Mouse (Mus musculus) left cerebral cortex, postnatal 14 days (tissue): ENCODE measurements around the gene Zfp637. TPM values are rescaled to one million over a fixed set of nuclear protein-coding genes. Genes with fewer than 3 reads are reported as not detected.
"Not testable (repeated sequence)": the region's sequence is repeated elsewhere in the genome, so short reads cannot be mapped to it uniquely, and the experiment has no call there.

ENCODE experiments used
- DNase-seq, 2 experiments: peaks; one replicate each; pipeline ENCODE4 v3.0.0; 2021 to 2022; ENCODE audit warnings: low spot score in 2 of 2, mixed read lengths in 1 of 2
- intact Hi-C: fragments of 180-260 bp; cut with DNase I; formaldehyde crosslinking; loops from one replicate; pipeline ENCODE4 v1.15.1; 2025
- long read RNA-seq, 2 experiments: library from polyadenylated mRNA; stranded (forward); transcript quantifications; one replicate each; pipeline ENCODE4 v2.0.0; 2021
- total RNA-seq, 2 experiments: library from RNA; stranded (reverse); gene quantifications; 2 replicates each; pipeline ENCODE4 v1.2.3; 2021

Gene Zfp637
- total RNA-seq: 10 to 100 TPM; 58.4 to 58.9 TPM
- long read RNA-seq, experiment 1, transcript Zfp637-209 (3 exons, 765 nt): minor isoform, 5 of 61 reads
- long read RNA-seq, experiment 1, transcript Zfp637-210 (3 exons, 1,098 nt): major isoform, 26 of 61 reads
- long read RNA-seq, experiment 1, transcript Zfp637-202 (3 exons, 421 nt): minor isoform, 12 of 61 reads
- long read RNA-seq, experiment 1, transcript Zfp637-208 (3 exons, 659 nt): minor isoform, 7 of 61 reads
- long read RNA-seq, experiment 1, partial matches to known transcripts: 4 of 61 reads
- long read RNA-seq, experiment 1, other reads (novel, unspliced or antisense): 4 of 61 reads
- long read RNA-seq, experiment 2, transcript Zfp637-210 (3 exons, 1,098 nt): major isoform, 21 of 39 reads
- long read RNA-seq, experiment 2, transcript Zfp637-208 (3 exons, 659 nt): minor isoform, 6 of 39 reads
- long read RNA-seq, experiment 2, transcript Zfp637-202 (3 exons, 421 nt): minor isoform, 5 of 39 reads
- long read RNA-seq, experiment 2, partial matches to known transcripts: 0 of 39 reads
- long read RNA-seq, experiment 2, other reads (novel, unspliced or antisense): 3 of 39 reads

DNA sequence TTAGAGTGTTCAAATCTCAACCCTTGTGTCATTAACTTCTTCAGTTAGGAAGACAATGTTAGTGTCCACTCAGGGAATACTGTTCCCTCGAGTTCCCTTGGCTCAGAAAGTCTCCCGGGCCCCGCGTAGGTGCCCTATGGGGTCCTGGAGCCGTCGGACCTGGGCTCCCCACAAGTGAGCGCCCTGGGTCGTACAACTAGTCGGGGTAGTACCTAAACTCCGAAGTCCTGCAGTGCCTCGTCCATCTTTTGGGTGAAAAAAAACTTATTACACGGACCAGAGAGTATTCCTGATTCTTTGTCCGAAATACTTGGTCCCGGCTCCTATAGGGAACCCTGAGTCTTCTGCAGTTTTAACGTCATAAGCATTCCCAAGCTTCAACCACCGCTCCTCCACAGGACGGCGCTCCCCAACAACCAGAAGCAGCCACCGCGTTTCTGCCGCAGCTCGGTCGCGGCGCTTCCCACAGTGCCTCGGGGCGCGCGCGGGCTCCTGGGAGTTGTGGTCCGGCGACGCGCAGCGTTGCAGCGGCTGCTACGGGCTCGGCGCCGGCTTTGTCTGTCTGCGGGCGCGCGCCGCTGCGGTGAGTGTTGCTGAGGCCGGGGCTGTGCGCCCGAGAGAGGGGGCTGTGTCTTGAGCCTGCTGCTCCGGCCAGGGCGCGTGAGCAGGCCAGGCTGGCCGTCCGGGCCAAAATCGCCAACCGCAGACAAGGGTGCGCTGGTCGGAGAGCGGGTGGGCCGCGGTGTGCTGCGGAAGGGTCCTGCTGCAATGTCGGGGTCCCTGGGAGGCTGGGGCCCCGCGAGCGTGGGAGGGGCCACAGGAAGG, at the start of gene Zfp637:
TSS of gene Zfp637 (plus strand) at position 495 of the 825 bp plus-strand sequence.
- intact Hi-C loops: loop anchor here (2.0 kb wide), 1 partner anchor 80 kb away; no protein-coding TSS in a partner anchor
- DNase-seq: peak; percentile 95 to 96

DNA sequence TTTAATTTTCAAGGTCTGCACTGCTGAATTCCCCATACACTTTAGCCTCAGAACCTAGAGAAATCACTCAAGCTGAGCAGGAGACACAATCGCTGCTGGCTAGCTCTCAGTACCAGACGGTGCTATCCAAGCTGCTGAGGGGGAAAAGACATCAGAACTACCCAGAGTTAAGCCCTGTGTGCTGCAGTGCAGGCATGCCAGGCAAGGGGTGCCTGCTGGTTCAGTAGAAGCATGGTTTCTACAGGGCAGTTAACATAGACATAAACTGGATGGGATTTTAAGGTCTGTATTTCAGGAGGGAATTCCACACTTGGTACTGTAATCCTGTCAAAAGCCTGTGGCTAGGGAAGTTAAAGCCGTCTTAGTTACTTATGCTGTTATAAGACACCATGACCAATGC, 45.7 kb upstream of the Zfp637 start:
- intact Hi-C loops: no loop called here
- no peak for DNase-seq

- intact Hi-C loops: no loop called here
Measured at GRCm38 (mm10) chr6:117800824-117801223, 40.2 kb upstream of the Zfp637 start.

GRCm38 (mm10) chr6:117801801-117802200, 39.2 kb upstream of the Zfp637 start:
- DNase-seq: no peak
- intact Hi-C loops: no loop called here

More at GRCm38 (mm10) chr6:117800824-117801223, 40.2 kb upstream of the Zfp637 start:
- DNase-seq: peak in 1 of 2 experiments; percentile 54

GRCm38 (mm10) chr6:117807756-117808155, 33.2 kb upstream of the Zfp637 start:
- intact Hi-C loops: no loop called here
- peak; percentile 11 to 41 for DNase-seq

DNA sequence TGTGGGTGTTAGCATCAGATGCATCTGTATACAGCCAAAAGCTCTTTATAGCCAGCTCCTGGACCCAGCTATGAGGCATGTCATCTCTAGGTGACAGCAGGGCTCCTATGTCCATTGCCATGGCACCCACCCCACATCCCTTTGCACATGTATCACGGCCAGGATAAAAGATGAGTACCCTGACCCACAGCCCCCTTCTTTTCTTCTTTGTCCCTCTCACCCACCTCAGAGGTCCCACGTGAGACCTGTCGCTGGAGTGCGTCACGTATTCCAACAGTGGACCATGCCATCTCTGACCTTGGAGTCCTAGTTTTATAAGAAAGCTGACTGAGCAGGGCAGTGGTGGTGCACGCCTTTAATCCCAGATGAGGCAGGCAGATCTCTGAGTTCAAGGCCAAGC, 31.2 kb upstream of the Zfp637 start:
- intact Hi-C loops: no loop called here
- DNase-seq: no peak

DNA sequence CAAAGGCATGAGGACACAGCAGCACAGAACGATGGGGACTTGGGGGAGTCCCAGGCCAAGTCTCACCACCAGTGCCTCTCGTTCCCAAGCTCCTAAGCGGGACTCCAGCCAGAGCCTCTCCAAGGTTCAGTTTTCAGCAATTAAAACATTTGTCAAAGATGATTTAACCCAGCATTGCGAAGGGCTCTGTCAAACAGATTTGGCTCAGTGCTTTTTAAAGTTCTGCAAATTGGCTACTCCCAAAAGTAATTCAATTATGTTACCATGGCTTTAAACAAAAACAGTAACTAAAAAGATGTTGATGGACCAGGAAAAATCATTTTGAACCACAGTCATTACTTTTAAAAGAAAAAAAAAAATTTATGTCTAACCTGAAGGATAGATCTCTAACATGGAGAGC, 30.3 kb upstream of the Zfp637 start:
- intact Hi-C loops: no loop called here
- DNase-seq: no peak

- DNase-seq: no peak
- intact Hi-C loops: no loop called here
Measured at GRCm38 (mm10) chr6:117811256-117811655, 29.7 kb upstream of the Zfp637 start.

DNA sequence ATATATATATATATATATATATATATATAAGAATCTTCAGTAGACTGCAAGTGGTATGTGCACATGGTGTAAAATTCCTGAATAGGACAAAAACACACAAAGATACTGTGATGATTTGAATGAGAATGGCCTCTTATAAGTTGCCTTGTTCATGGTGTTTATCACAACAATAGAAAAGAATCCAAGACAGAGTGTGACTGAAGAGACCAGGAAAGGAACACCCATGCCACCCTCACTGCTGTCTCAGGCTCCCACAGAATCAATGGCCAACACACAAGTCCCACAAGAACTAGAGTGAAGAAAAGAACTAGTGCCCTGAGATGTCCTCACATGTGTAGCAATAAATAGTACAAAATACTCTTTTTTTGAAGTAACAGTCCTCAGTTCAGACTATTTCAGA, 26.3 kb upstream of the Zfp637 start:
- intact Hi-C loops: no loop called here

DNA sequence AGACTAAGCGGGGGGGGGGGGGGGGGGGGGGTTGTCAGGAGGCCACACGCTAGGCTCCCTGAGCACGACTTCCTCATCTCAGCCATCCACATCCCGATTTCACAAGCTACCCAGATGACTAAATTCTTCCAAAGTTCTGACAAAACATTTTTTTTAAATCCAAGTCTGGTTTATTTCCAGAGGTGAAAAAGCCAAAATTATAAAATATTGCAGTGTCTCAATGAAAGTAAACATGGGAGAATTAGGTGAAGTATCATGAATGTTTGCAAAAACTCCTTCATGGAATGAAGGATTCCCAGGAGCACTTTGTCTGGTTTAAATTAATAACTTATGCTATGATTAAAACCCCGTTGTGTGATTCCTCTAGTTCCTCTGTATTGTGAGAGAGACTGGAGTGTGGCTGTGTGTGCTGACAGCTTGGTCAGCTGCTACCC, 23.9 kb upstream of the Zfp637 start:
- DNase-seq: no peak
- intact Hi-C loops: no loop called here

More for the DNA sequence above, 26.3 kb upstream of the Zfp637 start:
- no peak for DNase-seq

- DNase-seq: no peak
Measured at GRCm38 (mm10) chr6:117820327-117820726, 20.7 kb upstream of the Zfp637 start.

DNA sequence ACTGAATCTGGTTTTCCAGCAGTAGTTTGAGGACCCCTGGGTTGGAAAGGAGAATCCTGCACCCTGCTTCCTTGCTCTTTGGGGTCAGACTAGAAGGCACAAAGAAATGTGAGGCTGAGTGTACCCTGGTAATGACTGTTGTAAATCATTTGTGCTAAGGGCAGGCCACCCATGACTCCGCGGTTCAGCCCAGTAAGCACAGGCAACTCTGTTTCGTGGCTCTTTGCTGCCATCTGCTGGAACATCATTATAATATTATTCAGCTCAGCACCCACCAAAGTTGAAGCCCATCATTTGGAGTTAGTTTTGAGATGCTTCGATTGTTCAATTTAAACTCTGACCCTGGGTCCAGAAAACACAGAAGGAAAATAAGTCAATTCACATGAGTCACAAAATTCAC, 15.6 kb upstream of the Zfp637 start:
- peak; percentile 46 to 71 for DNase-seq
- intact Hi-C loops: loop anchor here (1.0 to 5.0 kb wide), 3 partner anchors 657 to 1173 kb away; partner anchors contain the start of genes Cxcl12 and Depp1

More at GRCm38 (mm10) chr6:117820327-117820726, 20.7 kb upstream of the Zfp637 start:
- intact Hi-C loops: no loop called here

- peak; percentile 71 to 80 for DNase-seq
- intact Hi-C loops: loop anchor here (2.0 to 5.0 kb wide), 3 partner anchors 75 to 1176 kb away; partner anchors contain the start of gene Depp1
Measured at GRCm38 (mm10) chr6:117828273-117828672, 12.7 kb upstream of the Zfp637 start.

- intact Hi-C loops: loop anchor here (2.0 kb wide), 1 partner anchor 79 kb away; no protein-coding TSS in a partner anchor
- no peak for DNase-seq
Measured at GRCm38 (mm10) chr6:117841511-117841955, 553 bp downstream of the Zfp637 start.

GRCm38 (mm10) chr6:117844597-117844996, 3.6 kb downstream of the Zfp637 start:
- no peak for DNase-seq
- intact Hi-C loops: no loop called here

GRCm38 (mm10) chr6:117846671-117847070, 5.7 kb downstream of the Zfp637 start:
- intact Hi-C loops: not testable (repeated sequence)
- peak in 1 of 2 experiments; percentile 72 for DNase-seq

DNA sequence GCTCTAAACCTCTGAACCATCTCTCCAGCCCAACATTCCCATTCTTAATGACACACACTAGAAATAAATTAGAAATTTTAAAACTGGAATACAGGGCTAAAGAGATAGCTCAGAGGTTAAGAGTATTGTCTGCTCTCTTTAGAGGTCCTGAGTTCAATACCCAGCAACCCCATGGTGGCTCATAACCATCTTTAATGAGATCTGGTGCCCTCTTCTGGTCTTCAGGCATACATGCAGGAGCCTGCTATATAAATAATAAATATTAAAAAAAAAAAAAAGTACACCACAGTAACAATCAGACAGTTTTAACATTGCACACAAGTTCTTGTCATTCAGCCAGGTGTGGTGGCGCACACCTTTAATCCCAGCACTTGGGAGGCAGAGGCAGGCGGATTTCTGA, 6.8 kb downstream of the Zfp637 start:
- intact Hi-C loops: no loop called here
- no peak for DNase-seq

- intact Hi-C loops: no loop called here
- DNase-seq: no peak
Measured at GRCm38 (mm10) chr6:117848577-117848976, 7.6 kb downstream of the Zfp637 start.

- DNase-seq: no peak
- intact Hi-C loops: no loop called here
Measured at GRCm38 (mm10) chr6:117851747-117852146, 10.8 kb downstream of the Zfp637 start.

DNA sequence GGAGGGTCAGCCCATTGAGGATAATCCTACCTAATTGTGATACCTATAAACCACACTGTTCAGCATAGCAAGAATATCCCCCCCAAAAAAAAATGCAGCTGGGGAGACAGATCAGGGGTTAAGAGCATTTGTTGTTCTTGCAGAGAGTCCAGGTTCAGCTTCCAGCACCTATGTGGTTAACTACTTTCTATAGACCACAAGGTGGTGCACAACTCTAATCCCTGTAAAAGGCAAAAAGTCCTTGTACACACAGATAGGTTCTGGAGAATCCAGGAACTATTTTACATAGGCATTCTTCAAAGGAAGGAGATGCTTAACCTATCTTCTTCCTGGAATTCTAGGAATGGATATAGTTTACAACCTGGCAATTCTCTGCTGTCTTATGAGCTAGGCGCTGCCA, 17.0 kb downstream of the Zfp637 start:
- intact Hi-C loops: no loop called here
- no peak for DNase-seq
